Mouse (Mus musculus): ENCODE measurements around the gene Arl16. TPM values are rescaled to one million over a fixed set of nuclear protein-coding genes. Genes with fewer than 3 reads are reported as not detected.

Arl16 gene
- total and polyA plus RNA-seq, 3 experiments: 20.0 to 20.8 TPM; not detected in 1

GRCm38 (mm10) chr11:120467736-120468092 is 307 bp upstream of the Arl16 start:
- Histone ChIP-seq H3K36me3 (ENCODE audit: control insufficient read depth in 1 of 2, insufficient read depth in 2 of 2, low read length in 2 of 2) (peaks cover 1 to 11% of the 10 kb centered on the region in 2 experiments; a peak in 2 of 4 replicates), H3K4me1 (ENCODE audit: control insufficient read depth in 1 of 2, insufficient read depth in 2 of 2, low read length in 2 of 2) (peaks cover 8 to 12% of the 10 kb centered on the region in 2 experiments), H3K79me2 (ENCODE audit: control insufficient read depth, insufficient read depth, low read length, poor library complexity) (peaks cover 16% of the 10 kb centered on the region), H3K4me3 (ENCODE audit: control insufficient read depth in 1 of 2, insufficient read depth in 1 of 2, low read depth in 2 of 2, low read length in 2 of 2) (peak overlapping the region; percentile 79 to 80), H3K9ac (ENCODE audit: control insufficient read depth, low read depth, low read length, poor library complexity, severe bottlenecking) (peak overlapping the region; percentile 87), H3K27me3 (ENCODE audit: control insufficient read depth in 1 of 2, insufficient read depth in 2 of 2, low read length in 2 of 2) (no peaks in the 10 kb centered on the region), H3K27ac (ENCODE audit: control insufficient read depth, low read depth, low read length) (peak overlapping the region; percentile 22; the same call in 1 of the 2 replicates), H3K9me3 (replicated peaks; ENCODE audit: insufficient read depth, low read length) (no peaks in the 10 kb centered on the region)
- TF ChIP-seq CHD1 (IDR thresholded peaks at IDR 0.05; ENCODE audit: low read depth, low read length) (0 out of 2 replicates have a peak, but pooled peaks have one; percentile 66), ELF1 (IDR thresholded peaks at IDR 0.05; ENCODE audit: low read depth, low read length) (no peak), JUND (IDR thresholded peaks at IDR 0.05; ENCODE audit: low read depth, low read length) (no peak), USF1 (IDR thresholded peaks at IDR 0.05; ENCODE audit: low read depth, low read length) (no peak), ZNF384 (IDR thresholded peaks at IDR 0.05; ENCODE audit: low read depth, low read length) (no peak), MAX (IDR thresholded peaks at IDR 0.05; ENCODE audit: low read length) (0 out of 2 replicates have a peak, but pooled peaks have one; percentile 6), MXI1 (IDR thresholded peaks at IDR 0.05; ENCODE audit: low read depth, low read length) (peak; percentile 38)
- DNase-seq (ENCODE audit: low read depth, low spot score): no peak

DNA sequence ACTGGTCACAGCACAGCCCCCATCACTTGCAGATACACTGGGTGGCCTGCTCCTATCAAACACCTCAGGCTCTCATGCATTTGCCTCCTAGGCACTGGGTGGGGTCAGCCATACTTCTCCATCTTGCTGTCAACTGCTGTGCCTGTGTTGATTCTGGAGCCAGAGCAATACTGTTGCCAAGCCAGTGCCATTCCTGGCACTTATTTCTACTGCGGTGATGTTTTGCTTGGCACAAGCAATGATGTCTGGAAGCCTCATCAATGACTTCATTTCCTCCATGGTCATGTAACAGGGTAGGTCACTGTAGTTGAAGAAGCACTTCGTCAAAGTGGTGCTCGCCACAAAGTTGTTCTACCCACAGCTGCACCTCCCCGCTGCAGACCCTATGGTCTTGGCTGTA is 1.9 kb downstream of the Arl16 start:
- Histone ChIP-seq H3K27ac (ENCODE audit: control insufficient read depth, low read depth, low read length) (no peak overlapping the region), H3K36me3 (ENCODE audit: control insufficient read depth in 1 of 2, insufficient read depth in 2 of 2, low read length in 2 of 2) (peaks cover 3 to 11% of the 10 kb centered on the region in 2 experiments; a peak in 2 of 4 replicates), H3K9me3 (replicated peaks; ENCODE audit: insufficient read depth, low read length) (no peaks in the 10 kb centered on the region)

GRCm38 (mm10) chr11:120464365-120464764 is 3.0 kb downstream of the Arl16 start:
- Histone ChIP-seq H3K4me3 (ENCODE audit: control insufficient read depth in 1 of 2, insufficient read depth in 1 of 2, low read depth in 2 of 2, low read length in 2 of 2) (no peak overlapping the region), H3K4me1 (ENCODE audit: control insufficient read depth in 1 of 2, insufficient read depth in 2 of 2, low read length in 2 of 2) (peaks cover 8 to 20% of the 10 kb centered on the region in 2 experiments), H3K27me3 (ENCODE audit: control insufficient read depth in 1 of 2, insufficient read depth in 2 of 2, low read length in 2 of 2) (no peaks in the 10 kb centered on the region), H3K36me3 (ENCODE audit: control insufficient read depth in 1 of 2, insufficient read depth in 2 of 2, low read length in 2 of 2) (peaks cover 3 to 16% of the 10 kb centered on the region in 2 experiments; a peak in 3 of 4 replicates), H3K9ac (ENCODE audit: control insufficient read depth, low read depth, low read length, poor library complexity, severe bottlenecking) (no peak overlapping the region), H3K27ac (ENCODE audit: control insufficient read depth, low read depth, low read length) (no peak overlapping the region), H3K9me3 (replicated peaks; ENCODE audit: insufficient read depth, low read length) (no peaks in the 10 kb centered on the region), H3K79me2 (ENCODE audit: control insufficient read depth, insufficient read depth, low read length, poor library complexity) (peaks cover 30% of the 10 kb centered on the region)
- DNase-seq (ENCODE audit: low read depth, low spot score): peak; percentile 44
- TF ChIP-seq NRF1 (IDR thresholded peaks at IDR 0.05; ENCODE audit: insufficient read depth, low read depth, low read length, poor library complexity, severe bottlenecking): no peak
- TF ChIP-seq RCOR1 (IDR thresholded peaks at IDR 0.05; ENCODE audit: low read depth, low read length): no peak
- TF ChIP-seq ELF1 (IDR thresholded peaks at IDR 0.05; ENCODE audit: low read depth, low read length): no peak
- TF ChIP-seq MXI1 (IDR thresholded peaks at IDR 0.05; ENCODE audit: low read depth, low read length): no peak
- no peak for TF ChIP-seq POLR2AphosphoS5 (IDR thresholded peaks at IDR 0.05; ENCODE audit: borderline replicate concordance, low read depth, low read length)
- TF ChIP-seq POLR2A (IDR thresholded peaks at IDR 0.05; ENCODE audit: control insufficient read depth in 1 of 2, insufficient read depth in 1 of 2, low read depth in 1 of 2, low read length in 2 of 2, poor library complexity in 1 of 2): no peak; a peak in 1 of 4 replicates
- no peak for TF ChIP-seq E2F4 (IDR thresholded peaks at IDR 0.05; ENCODE audit: borderline replicate concordance, low read depth, low read length)
- no peak for TF ChIP-seq MEF2A (IDR thresholded peaks at IDR 0.05; ENCODE audit: extremely low read depth, insufficient replicate concordance, low read depth, low read length, poor library complexity, severe bottlenecking)
- TF ChIP-seq ZNF384 (IDR thresholded peaks at IDR 0.05; ENCODE audit: low read depth, low read length): peak; percentile 54; the same call in 1 of the 2 replicates
- peak; percentile 67; the same call in 1 of the 2 replicates for TF ChIP-seq POLR2AphosphoS2 (IDR thresholded peaks at IDR 0.05; ENCODE audit: low read length)
- TF ChIP-seq CHD2 (IDR thresholded peaks at IDR 0.05; ENCODE audit: low read length): no peak

More for the DNA sequence above, 1.9 kb downstream of the Arl16 start:
- no peak for DNase-seq (ENCODE audit: low read depth, low spot score)
- Histone ChIP-seq H3K9ac (ENCODE audit: control insufficient read depth, low read depth, low read length, poor library complexity, severe bottlenecking) (no peak overlapping the region), H3K4me1 (ENCODE audit: control insufficient read depth in 1 of 2, insufficient read depth in 2 of 2, low read length in 2 of 2) (peaks cover 8 to 12% of the 10 kb centered on the region in 2 experiments), H3K27me3 (ENCODE audit: control insufficient read depth in 1 of 2, insufficient read depth in 2 of 2, low read length in 2 of 2) (no peaks in the 10 kb centered on the region), H3K79me2 (ENCODE audit: control insufficient read depth, insufficient read depth, low read length, poor library complexity) (peaks cover 21% of the 10 kb centered on the region), H3K4me3 (ENCODE audit: control insufficient read depth in 1 of 2, insufficient read depth in 1 of 2, low read depth in 2 of 2, low read length in 2 of 2) (no peak overlapping the region)
- no peak for TF ChIP-seq MYC (IDR thresholded peaks at IDR 0.05; ENCODE audit: low read depth, low read length)
- no peak for TF ChIP-seq SMC3 (IDR thresholded peaks at IDR 0.05; ENCODE audit: low read depth, low read length)
- no peak for TF ChIP-seq USF2 (IDR thresholded peaks at IDR 0.05; ENCODE audit: borderline replicate concordance in 1 of 2, insufficient read depth in 1 of 2, low read depth in 1 of 2, low read length in 2 of 2)
- TF ChIP-seq MAX (IDR thresholded peaks at IDR 0.05; ENCODE audit: low read length): no peak
- TF ChIP-seq TAL1 (IDR thresholded peaks at IDR 0.05; ENCODE audit: low read length): no peak
- no peak for TF ChIP-seq EP300 (IDR thresholded peaks at IDR 0.05; ENCODE audit: low read depth in 1 of 2, low read length in 2 of 2)
- TF ChIP-seq E2F4 (IDR thresholded peaks at IDR 0.05; ENCODE audit: borderline replicate concordance, low read depth, low read length): no peak
- TF ChIP-seq CTCF (IDR thresholded peaks at IDR 0.05 in 2 of 3, conservative IDR thresholded peaks at IDR 0.05 in 1 of 3; ENCODE audit: control insufficient read depth in 1 of 3, insufficient read depth in 1 of 3, low read depth in 2 of 3, low read length in 3 of 3, poor library complexity in 1 of 3, severe bottlenecking in 1 of 3): no peak
- TF ChIP-seq HCFC1 (IDR thresholded peaks at IDR 0.05; ENCODE audit: low read depth, low read length): no peak
- TF ChIP-seq ELF1 (IDR thresholded peaks at IDR 0.05; ENCODE audit: low read depth, low read length): no peak
- no peak for TF ChIP-seq RAD21 (IDR thresholded peaks at IDR 0.05; ENCODE audit: low read depth, low read length)
- TF ChIP-seq BHLHE40 (IDR thresholded peaks at IDR 0.05; ENCODE audit: borderline replicate concordance, low read depth, low read length): no peak
- no peak for TF ChIP-seq ZNF384 (IDR thresholded peaks at IDR 0.05; ENCODE audit: low read depth, low read length)
- no peak for TF ChIP-seq TCF12 (IDR thresholded peaks at IDR 0.05; ENCODE audit: low read depth, low read length)

All from MEL (cell line).